Mouse (Mus musculus) lung, postnatal 0 days (tissue): ENCODE measurements around the gene Optn. TPM values are rescaled to one million over a fixed set of nuclear protein-coding genes. Genes with fewer than 3 reads are reported as not detected.

Source experiments
- ATAC-seq: fragments of 200-750 bp; cut with Nextera tagmentation; 2 replicates; pipeline ENCODE4 v1.8.0; 2017; ENCODE audit warnings: moderate library complexity
- DNase-seq: peaks from one replicate; pipeline ENCODE4 v3.0.0-alpha.2; 2016; ENCODE audit warnings: low spot score
- H3K27ac ChIP-seq: fragments of 300-500 bp; sonication (generic); 2 replicates; pipeline ENCODE4 v1.5.1; 2014; ENCODE audit warnings: antibody characterized with exemption, mild to moderate bottlenecking, low read length, mixed read lengths
- H3K27me3 ChIP-seq: fragments of 300-500 bp; sonication (generic); replicated peaks from 2 replicates; pipeline ENCODE4 v1.6.1; 2014; ENCODE audit warnings: low read length, mixed read lengths; ENCODE audit not compliant: insufficient read depth
- H3K36me3 ChIP-seq: fragments of 300-500 bp; sonication (generic); 2 replicates; pipeline ENCODE4 v1.6.1; 2014; ENCODE audit warnings: low read length, mixed read lengths; ENCODE audit not compliant: insufficient read depth
- H3K4me1 ChIP-seq: fragments of 300-500 bp; sonication (generic); 2 replicates; pipeline ENCODE4 v1.6.1; 2014; ENCODE audit warnings: antibody characterized with exemption, low read depth, low read length, mixed read lengths; ENCODE audit not compliant: insufficient read depth
- H3K4me2 ChIP-seq: fragments of 300-500 bp; sonication (generic); replicated peaks from 2 replicates; pipeline ENCODE4 v1.6.1; 2014; ENCODE audit warnings: low read depth, mild to moderate bottlenecking, low read length, moderate library complexity, mixed read lengths
- H3K4me3 ChIP-seq: fragments of 300-500 bp; sonication (generic); 2 replicates; pipeline ENCODE4 v1.5.1; 2014; ENCODE audit warnings: low read depth, low read length
- H3K9ac ChIP-seq: fragments of 300-500 bp; sonication (generic); replicated peaks from 2 replicates; pipeline ENCODE4 v1.6.1; 2014; ENCODE audit warnings: low read depth, mild to moderate bottlenecking
- H3K9me3 ChIP-seq: fragments of 300-500 bp; sonication (generic); 2 replicates; pipeline ENCODE4 v1.6.1; 2016; ENCODE audit warnings: low read length, mixed read lengths
- CTCF ChIP-seq: IDR thresholded peaks from 2 replicates; pipeline ENCODE4 v1.5.1; 2016; ENCODE audit warnings: antibody characterized with exemption, mild to moderate bottlenecking
- EP300 ChIP-seq: IDR thresholded peaks from 2 replicates; pipeline ENCODE4 v1.6.1; 2016; ENCODE audit warnings: antibody characterized with exemption, mild to moderate bottlenecking, control low read depth
- WGBS: fragments of 180-500 bp; shearing (Covaris S2); extraction: QIAGEN DNeasy Blood & Tissue Kit; methylation state at CpG from one replicate; pipeline ENCODE4 v1.1.7; 2014; 5-methylcytosine and 5-hydroxymethylcytosine counted together
- polyA plus RNA-seq: library from polyadenylated mRNA; unstranded; fragments of >200 nt; fragmentation: Nextera tagmentation; extraction: Ambion mirVana; gene quantifications from 2 replicates; pipeline ENCODE4 v1.2.1, GENCODE M21; 2015

The Optn gene
- polyA plus RNA-seq, 1 experiment from 2014 or later, result 23.0 TPM

GRCm38 (mm10) chr2:5045269-5045965, 18.4 kb downstream of the Optn start:
- H3K4me2 ChIP-seq, result no peak overlapping the region
- no peak for TF ChIP-seq CTCF
- TF ChIP-seq EP300, result no peak
- no peak overlapping the region for H3K4me3 ChIP-seq
- no peak overlapping the region for H3K9ac ChIP-seq
- no peak for ATAC-seq
- no peaks in the 10 kb centered on the region for H3K4me1 ChIP-seq
- H3K27me3 ChIP-seq, result no peaks in the 10 kb centered on the region
- H3K27ac ChIP-seq, result no peak overlapping the region
- 35% methylated on average over 13 of the region's 13 CpGs for WGBS
- DNase-seq, result no peak
- no peaks in the 10 kb centered on the region for H3K9me3 ChIP-seq
- no peaks in the 10 kb centered on the region for H3K36me3 ChIP-seq

GRCm38 (mm10) chr2:5044321-5044720, 19.5 kb downstream of the Optn start:
- H3K27ac ChIP-seq, result no peak overlapping the region
- no peak overlapping the region for H3K4me3 ChIP-seq
- DNase-seq (no peak), ATAC-seq (no peak)
- H3K36me3 ChIP-seq, result no peaks in the 10 kb centered on the region
- no peak overlapping the region for H3K4me2 ChIP-seq
- no peaks in the 10 kb centered on the region for H3K27me3 ChIP-seq
- H3K9ac ChIP-seq, result no peak overlapping the region
- no peaks in the 10 kb centered on the region for H3K9me3 ChIP-seq
- TF ChIP-seq CTCF (no peak), EP300 (no peak)
- WGBS, result 35% methylated on average over 3 of the region's 3 CpGs
- H3K4me1 ChIP-seq, result no peaks in the 10 kb centered on the region

GRCm38 (mm10) chr2:5043476-5043761, 20.4 kb downstream of the Optn start:
- no peak overlapping the region for H3K4me3 ChIP-seq
- DNase-seq (no peak), ATAC-seq (no peak)
- no peaks in the 10 kb centered on the region for H3K36me3 ChIP-seq
- H3K27ac ChIP-seq, result no peak overlapping the region
- H3K27me3 ChIP-seq, result no peaks in the 10 kb centered on the region
- 75% methylated on average over 2 of the region's 2 CpGs for WGBS
- no peak for TF ChIP-seq CTCF
- no peak overlapping the region for H3K4me2 ChIP-seq
- H3K4me1 ChIP-seq, result no peaks in the 10 kb centered on the region
- H3K9ac ChIP-seq, result no peak overlapping the region
- no peaks in the 10 kb centered on the region for H3K9me3 ChIP-seq

GRCm38 (mm10) chr2:5042616-5043475, 21.0 kb downstream of the Optn start:
- H3K4me3 ChIP-seq, result no peak overlapping the region
- no peak for ATAC-seq
- no peak overlapping the region for H3K27ac ChIP-seq
- H3K27me3 ChIP-seq, result no peaks in the 10 kb centered on the region
- no peaks in the 10 kb centered on the region for H3K9me3 ChIP-seq
- no peak overlapping the region for H3K9ac ChIP-seq
- no peak overlapping the region for H3K4me2 ChIP-seq
- WGBS, result 64% methylated on average over 11 of the region's 11 CpGs
- H3K36me3 ChIP-seq, result no peaks in the 10 kb centered on the region
- DNase-seq, result no peak
- TF ChIP-seq EP300 (no peak), CTCF (no peak)
- no peaks in the 10 kb centered on the region for H3K4me1 ChIP-seq

GRCm38 (mm10) chr2:5041854-5042253, 22.0 kb downstream of the Optn start:
- Histone ChIP-seq H3K4me3 (no peak overlapping the region), H3K4me2 (no peak overlapping the region), H3K36me3 (no peaks in the 10 kb centered on the region), H3K9ac (no peak overlapping the region), H3K27ac (no peak overlapping the region), H3K4me1 (no peaks in the 10 kb centered on the region), H3K27me3 (no peaks in the 10 kb centered on the region), H3K9me3 (no peaks in the 10 kb centered on the region)
- ATAC-seq (no peak), DNase-seq (no peak)
- 61% methylated on average over 5 of the region's 5 CpGs for WGBS
- TF ChIP-seq CTCF (no peak), EP300 (no peak)

GRCm38 (mm10) chr2:5040281-5041161, 23.3 kb downstream of the Optn start:
- DNase-seq (no peak), ATAC-seq (no peak)
- no peak overlapping the region for H3K27ac ChIP-seq
- H3K27me3 ChIP-seq, result no peaks in the 10 kb centered on the region
- no peaks in the 10 kb centered on the region for H3K36me3 ChIP-seq
- TF ChIP-seq CTCF, result no peak
- no peak overlapping the region for H3K9ac ChIP-seq
- 79% methylated on average over 12 of the region's 12 CpGs for WGBS
- H3K9me3 ChIP-seq, result no peaks in the 10 kb centered on the region
- H3K4me1 ChIP-seq, result no peaks in the 10 kb centered on the region; the same call in 1 of the 2 replicates
- H3K4me2 ChIP-seq, result no peak overlapping the region
- H3K4me3 ChIP-seq, result no peak overlapping the region
